Mouse (Mus musculus) heart, postnatal 36 days (tissue): ENCODE results near the gene Olfr487. TPM values are rescaled to one million over a fixed set of nuclear protein-coding genes. Genes with fewer than 3 reads are reported as not detected.
"Not testable (repeated sequence)": the region's sequence is repeated elsewhere in the genome, so short reads cannot be mapped to it uniquely, and the experiment has no call there.

Experiments used
- DNase-seq, 2 experiments: peaks; one replicate each; pipeline ENCODE4 v3.0.0; 2021 to 2022
- intact Hi-C: fragments of 180-260 bp; cut with DNase I; formaldehyde crosslinking; loops from one replicate; pipeline ENCODE4 v1.15.1; 2025
- total RNA-seq, 2 experiments: library from RNA; stranded (reverse); gene quantifications; 2 replicates each; pipeline ENCODE4 v1.2.3; 2021

Olfr487 gene
- not detected for total RNA-seq

DNA sequence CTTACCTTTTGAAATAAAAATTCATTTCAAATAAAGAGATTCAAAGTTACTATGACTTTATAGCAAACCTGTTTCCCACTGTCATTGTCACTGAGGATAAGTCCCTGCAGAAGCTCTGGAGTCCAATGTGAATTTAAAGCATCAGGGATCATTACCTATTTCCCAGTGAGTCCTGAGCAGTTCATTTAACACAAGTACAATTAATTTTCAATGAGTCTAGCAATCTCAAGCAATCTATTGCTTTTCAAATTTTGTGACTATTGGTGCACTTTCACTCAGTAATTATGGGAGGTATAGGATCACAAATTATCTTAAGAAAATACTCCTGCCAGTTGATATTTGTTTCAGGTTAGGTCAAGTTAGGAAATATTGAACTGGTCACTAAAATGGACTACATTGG lies at the start of gene Olfr487:
TSS of gene Olfr487 (minus strand) at position 101 of the 400 bp plus-strand sequence.
- intact Hi-C loops, DNase-seq: not testable (repeated sequence)

DNA sequence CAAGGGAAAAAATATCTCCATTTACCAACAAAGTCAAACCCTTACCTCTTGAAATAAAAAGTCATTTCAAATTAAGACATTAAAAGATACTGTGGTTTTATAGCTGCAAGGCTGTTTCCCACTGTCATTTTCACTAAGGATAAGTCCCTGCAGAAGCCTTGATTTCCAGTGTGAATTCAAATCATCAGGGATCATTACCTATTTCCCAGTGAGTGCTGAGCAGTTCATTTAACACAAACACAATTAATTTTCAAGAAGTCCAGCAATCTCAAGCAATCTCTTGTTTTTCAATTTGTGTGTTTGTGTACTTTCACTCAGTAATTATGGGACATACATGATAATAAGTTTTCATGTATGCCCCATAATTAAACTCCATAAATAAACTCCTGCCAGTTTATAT lies 43.8 kb upstream of the Olfr487 start, which contains the start of gene Olfr488:
TSS of gene Olfr488 (minus strand) at position 101 of the 400 bp plus-strand sequence.
- DNase-seq, result no peak
- intact Hi-C loops, result no loop called here

DNA sequence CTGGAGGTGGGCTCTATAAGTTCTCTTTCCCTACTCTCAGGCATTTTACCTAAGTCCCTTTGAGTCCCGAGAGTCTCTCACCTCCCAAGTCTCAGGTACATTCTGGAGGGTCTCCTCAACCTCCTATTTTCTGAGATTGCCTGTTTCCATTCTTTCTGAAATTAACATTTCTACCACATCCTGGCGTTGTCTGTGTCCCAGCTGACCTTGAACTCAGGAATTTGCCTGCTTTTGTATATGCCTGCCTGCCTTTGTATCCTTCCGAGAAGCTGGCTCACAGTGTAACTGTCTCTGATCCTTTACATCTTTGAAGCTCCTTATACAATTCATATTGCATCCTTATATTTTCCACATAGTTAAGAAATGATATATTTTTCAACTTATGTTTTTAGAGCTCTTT lies 19.1 kb upstream of the Olfr487 start:
- DNase-seq, result no peak
- intact Hi-C loops, result no loop called here

DNA sequence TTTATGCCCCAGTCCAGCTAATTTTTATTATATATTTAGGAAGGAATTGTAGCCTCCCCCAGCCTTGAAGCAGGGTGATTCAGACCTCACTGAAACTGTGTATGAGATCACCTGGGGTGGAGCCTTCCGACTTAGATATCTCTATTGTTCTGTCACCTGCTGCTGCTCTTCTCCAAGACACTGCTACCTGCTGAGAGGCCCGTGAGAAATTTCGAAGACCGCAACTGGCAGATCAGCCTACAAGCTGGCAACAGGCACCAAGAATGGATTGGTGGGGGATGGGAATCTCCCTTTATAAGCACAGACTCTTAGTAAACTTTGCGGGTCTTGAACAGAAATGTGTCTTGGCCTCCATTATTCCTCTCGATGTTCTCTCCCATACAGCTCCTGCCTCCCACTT lies 17.5 kb downstream of the Olfr487 start:
- DNase-seq, result no peak

DNA sequence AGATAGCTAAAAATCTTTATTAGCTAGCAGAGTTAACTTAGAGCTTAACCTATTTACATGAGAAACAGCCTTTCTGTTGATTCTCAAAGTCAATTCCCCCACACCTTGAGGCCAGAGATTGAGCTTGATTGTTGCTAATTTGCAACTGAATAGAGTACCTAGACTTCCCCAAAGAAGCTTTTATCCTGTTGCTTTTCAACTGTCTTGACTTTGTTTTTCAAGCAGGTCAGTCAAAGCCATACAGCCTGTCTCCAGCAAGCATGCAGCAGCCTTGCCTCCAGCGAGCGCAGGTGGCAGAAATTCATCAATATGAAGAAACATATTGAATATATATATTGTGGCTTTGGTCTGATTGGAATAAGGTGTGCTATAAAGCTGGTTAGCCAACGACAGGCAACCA lies 18.1 kb downstream of the Olfr487 start:
- DNase-seq, intact Hi-C loops: not testable (repeated sequence)

More for the DNA sequence above, 17.5 kb downstream of the Olfr487 start:
- intact Hi-C loops, result no loop called here

DNA sequence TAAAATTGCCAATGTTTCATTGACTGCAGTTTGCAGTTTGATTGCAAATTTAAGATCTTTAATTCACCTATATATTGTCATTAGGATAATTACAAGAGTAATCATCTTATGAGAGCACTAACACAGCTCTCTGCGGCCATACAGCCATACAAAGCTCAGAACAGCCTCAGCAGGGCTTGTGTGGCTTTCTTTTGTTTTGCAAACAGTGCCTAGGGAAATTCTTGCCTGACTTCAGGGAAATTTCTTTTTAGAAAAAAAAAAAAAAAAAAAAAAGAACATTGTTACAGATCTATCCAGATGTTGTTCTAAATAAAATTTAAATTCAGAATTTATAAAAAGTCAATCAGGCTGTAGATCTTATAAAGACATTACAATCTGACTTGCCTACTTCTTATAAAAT lies 21.7 kb downstream of the Olfr487 start:
- DNase-seq, intact Hi-C loops: not testable (repeated sequence)

DNA sequence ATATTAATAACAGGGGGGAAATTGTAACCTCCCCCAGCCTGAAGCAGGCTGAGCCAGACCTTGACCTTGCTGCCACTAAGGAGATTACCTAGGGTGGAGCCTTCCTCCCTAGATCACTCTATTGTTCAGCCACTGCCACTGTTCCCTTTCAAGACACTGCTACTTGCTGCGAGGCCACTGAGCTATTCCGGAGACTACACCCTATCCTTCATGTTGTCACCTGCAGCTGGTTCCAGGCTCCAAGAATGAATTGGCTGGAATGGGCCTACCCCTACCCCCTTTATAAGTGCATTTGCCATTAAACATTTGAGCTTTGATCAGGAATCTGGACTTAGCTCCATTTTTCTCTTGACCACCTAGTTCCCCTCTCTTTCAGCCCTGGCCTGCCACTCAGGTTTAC lies 23.2 kb downstream of the Olfr487 start:
- DNase-seq, intact Hi-C loops: not testable (repeated sequence)

DNA sequence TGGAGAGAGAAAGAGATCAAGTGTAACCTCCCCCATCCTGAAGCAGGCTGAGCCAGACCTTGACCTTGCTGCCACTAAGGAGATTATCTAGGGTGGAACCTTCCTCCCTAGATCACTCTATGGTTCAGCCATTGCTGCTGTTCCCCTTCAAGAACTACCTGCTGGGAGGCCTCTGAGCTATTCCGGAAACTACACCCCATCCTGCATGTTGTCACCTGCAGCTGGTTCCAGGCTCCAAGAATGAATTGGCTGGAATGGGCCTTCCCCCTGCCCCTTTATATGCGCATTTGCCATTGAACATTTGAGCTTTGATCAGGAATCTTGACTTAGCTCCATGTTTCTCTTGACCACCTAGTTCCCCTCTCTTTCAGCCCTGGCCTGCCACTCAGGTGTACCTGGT lies 29.2 kb downstream of the Olfr487 start:
- not testable (repeated sequence) for DNase-seq

DNA sequence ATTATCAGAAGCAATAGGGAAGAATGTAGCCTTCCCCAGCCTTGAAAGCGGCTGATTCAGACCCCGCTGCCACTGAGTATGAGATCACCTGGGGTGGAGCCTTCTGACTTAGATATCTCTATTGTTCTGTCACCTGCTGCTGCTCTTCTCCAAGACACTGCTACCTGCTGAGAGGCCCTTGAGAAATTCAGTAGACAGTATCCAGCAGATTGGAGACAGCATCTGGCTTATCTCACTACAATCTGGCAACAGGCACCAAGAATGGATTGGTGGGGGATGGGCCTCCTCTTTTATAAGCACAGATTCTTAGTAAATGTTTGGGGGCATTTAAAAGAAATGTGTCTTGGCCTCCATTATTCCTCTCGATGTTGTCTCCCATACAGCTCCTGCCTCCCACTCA lies 30.0 kb downstream of the Olfr487 start:
- DNase-seq, intact Hi-C loops: not testable (repeated sequence)

More for the DNA sequence above, 29.2 kb downstream of the Olfr487 start:
- intact Hi-C loops, result not testable (repeated sequence)

DNA sequence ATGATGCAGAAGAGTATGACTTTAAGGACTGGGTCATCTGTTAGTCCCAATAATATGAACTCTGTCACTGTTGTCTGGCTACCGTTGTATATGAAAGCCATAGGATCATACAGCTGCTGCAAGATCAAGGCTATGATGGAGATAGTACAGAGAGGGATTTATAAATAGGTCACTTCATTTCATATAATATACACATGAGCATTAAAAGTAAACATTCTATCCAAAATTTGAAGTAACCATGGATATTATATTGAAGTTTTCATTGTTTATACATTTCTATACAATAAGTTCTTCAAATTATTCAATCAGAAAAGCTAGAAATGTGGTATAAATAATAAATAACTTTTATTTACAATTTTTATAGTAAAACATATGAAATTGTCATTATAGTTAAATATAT lies 41.8 kb downstream of the Olfr487 start, which contains the start of gene Olfr486:
TSS of gene Olfr486 (minus strand) at position 101 of the 400 bp plus-strand sequence.
- DNase-seq, intact Hi-C loops: not testable (repeated sequence)

DNA sequence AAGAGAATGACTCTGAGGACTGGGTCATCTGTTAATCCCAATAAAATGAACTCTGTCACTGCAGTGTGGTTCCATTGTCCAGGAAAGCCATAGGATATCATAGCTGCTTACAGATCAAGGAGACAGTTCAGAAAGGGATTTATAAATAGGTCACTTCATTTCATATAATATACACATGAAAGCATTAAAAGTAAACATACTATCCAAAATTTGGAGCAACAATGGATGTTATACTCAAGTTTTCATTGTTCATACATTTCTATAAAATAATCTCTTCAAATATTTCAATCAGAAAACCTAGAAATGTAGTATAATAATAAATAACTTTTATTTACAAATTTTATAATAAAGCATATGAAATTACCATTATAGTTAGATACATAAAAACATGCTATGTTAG lies 54.7 kb downstream of the Olfr487 start, which contains the start of gene Olfr485:
TSS of gene Olfr485 (minus strand) at position 101 of the 400 bp plus-strand sequence.
- intact Hi-C loops, result no loop called here
- no peak for DNase-seq

Other genes with a start within 250 kb of the Olfr487 start
- not detected for gene Olfr476, start 249.8 kb downstream of the Olfr487 start, total RNA-seq
- gene Olfr477, start 227.9 kb downstream of the Olfr487 start, total RNA-seq, result not detected
- not detected for gene Olfr478, start 180.6 kb downstream of the Olfr487 start, total RNA-seq
- not detected for gene Olfr479, start 163.9 kb downstream of the Olfr487 start, total RNA-seq
- not detected for gene Olfr480, start 147.3 kb downstream of the Olfr487 start, total RNA-seq
- not detected for gene Olfr481, start 134.8 kb downstream of the Olfr487 start, total RNA-seq
- 1 to 10 TPM in 1 of 2 experiments, under 1 TPM in 1; 0.62 to 1.0 TPM for gene Olfr482, start 117.0 kb downstream of the Olfr487 start, total RNA-seq
- gene Olfr483, start 113.8 kb downstream of the Olfr487 start, total RNA-seq, result not detected
- not detected for gene Olfr484, start 87.2 kb downstream of the Olfr487 start, total RNA-seq
- not detected for gene Olfr485, start 54.8 kb downstream of the Olfr487 start, total RNA-seq
- gene Olfr486, start 41.9 kb downstream of the Olfr487 start, total RNA-seq, result not detected
- not detected for gene Olfr488, start 43.7 kb upstream of the Olfr487 start, total RNA-seq
- not detected for gene Olfr490, start 74.3 kb upstream of the Olfr487 start, total RNA-seq
- gene Olfr491, start 98.8 kb upstream of the Olfr487 start, total RNA-seq, result not detected
- gene Olfr492, start 109.0 kb upstream of the Olfr487 start, total RNA-seq, result not detected
- gene Olfr493, start 132.3 kb upstream of the Olfr487 start, total RNA-seq, result not detected
- gene Olfr494, start 150.7 kb upstream of the Olfr487 start, total RNA-seq, result not detected
- gene Olfr495, start 178.5 kb upstream of the Olfr487 start, total RNA-seq, result not detected
- gene Olfr497, start 205.8 kb upstream of the Olfr487 start, total RNA-seq, result not detected